Mouse (Mus musculus) gonadal fat pad, adult 2 months (tissue): ENCODE measurements around the gene Eml6. TPM values are rescaled to one million over a fixed set of nuclear protein-coding genes. Genes with fewer than 3 reads are reported as not detected.

Experiments
- polyA plus RNA-seq: library from polyadenylated mRNA; depleted of rRNA; stranded (reverse); fragments of >200 nt; gene quantifications from 2 replicates; pipeline ENCODE4 v1.2.3, GENCODE M21; 2012; rRNA removed

Gene Eml6
- polyA plus RNA-seq, 1 experiment = 4.7 TPM

Other genes with a start within 250 kb of the Eml6 start
- gene 4931440F15Rik, start 200.4 kb downstream of the Eml6 start, polyA plus RNA-seq = 0.37 and 0.47 TPM in 2 replicates
- gene Sptbn1, start 242.1 kb upstream of the Eml6 start, polyA plus RNA-seq = 136 and 142 TPM in 2 replicates